Mouse (Mus musculus) testis, postnatal 14 days (tissue): ENCODE data around the gene Hist1h2bf.
"Not testable (repeated sequence)": the region's sequence is repeated elsewhere in the genome, so short reads cannot be mapped to it uniquely, and the experiment has no call there.

ENCODE experiments used
- DNase-seq: peaks from one replicate; pipeline ENCODE4 v3.0.0; 2021; ENCODE audit warnings: low spot score

The Hist1h2bf gene

DNA sequence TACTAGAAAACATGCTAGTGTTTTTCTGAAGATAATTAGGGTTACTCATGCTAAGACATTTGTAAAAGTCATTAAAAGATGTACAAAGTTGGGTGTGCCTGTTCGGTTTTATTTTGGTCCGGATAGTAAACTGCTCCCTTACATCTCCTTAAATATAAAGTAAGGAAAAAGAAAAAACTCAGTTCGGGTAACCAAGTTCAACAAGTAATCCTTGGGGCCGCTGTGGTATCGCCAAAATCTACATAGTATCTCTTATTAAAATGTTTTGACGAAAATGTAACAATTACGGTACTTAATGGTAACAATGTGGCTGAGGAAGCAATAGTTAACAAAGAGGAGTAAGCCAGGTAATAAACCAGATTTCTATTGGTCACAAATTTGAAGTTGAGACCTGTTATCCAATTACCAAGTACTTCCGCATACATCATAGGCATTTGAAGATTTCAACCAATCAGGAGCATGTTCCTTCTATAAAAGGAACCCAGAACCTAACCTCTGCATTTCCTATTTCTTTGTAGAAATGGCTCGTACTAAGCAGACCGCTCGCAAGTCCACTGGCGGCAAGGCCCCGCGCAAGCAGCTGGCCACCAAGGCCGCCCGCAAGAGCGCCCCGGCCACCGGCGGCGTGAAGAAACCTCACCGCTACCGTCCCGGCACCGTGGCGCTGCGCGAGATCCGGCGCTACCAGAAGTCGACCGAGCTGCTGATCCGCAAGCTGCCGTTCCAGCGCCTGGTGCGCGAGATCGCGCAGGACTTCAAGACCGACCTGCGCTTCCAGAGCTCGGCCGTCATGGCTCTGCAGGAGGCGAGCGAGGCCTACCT is 29.8 kb downstream of the Hist1h2bf start, which contains the start of gene Hist1h3f:
TSS of gene Hist1h3f (plus strand) at position 88 of the 822 bp plus-strand sequence.
- peak; percentile 78 for DNase-seq

DNA sequence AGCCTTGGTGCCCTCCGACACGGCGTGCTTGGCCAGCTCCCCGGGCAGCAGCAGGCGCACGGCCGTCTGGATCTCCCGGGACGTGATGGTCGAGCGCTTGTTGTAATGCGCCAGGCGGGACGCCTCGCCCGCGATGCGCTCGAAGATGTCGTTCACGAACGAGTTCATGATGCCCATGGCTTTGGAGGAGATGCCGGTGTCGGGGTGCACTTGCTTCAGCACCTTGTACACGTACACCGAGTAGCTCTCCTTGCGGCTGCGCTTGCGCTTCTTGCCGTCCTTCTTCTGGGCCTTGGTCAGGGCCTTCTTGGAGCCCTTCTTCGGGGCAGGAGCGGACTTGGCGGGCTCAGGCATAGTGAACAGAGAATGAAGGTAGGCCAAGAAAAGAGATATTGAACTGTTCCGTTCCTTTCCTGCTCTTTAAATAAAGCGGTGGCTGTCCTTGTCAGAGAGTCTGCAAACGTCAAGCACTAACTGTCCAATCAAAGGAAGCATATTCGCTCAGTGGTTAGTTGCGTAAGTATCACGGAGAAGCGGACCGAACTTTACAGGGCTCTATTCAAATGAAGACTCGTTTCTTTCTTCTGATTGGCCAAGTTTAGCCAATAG is 30.9 kb downstream of the Hist1h2bf start, which contains the start of gene Hist1h2bh:
TSS of gene Hist1h2bh (minus strand) at position 394 of the 609 bp plus-strand sequence.
- DNase-seq = peak; percentile 58

DNA sequence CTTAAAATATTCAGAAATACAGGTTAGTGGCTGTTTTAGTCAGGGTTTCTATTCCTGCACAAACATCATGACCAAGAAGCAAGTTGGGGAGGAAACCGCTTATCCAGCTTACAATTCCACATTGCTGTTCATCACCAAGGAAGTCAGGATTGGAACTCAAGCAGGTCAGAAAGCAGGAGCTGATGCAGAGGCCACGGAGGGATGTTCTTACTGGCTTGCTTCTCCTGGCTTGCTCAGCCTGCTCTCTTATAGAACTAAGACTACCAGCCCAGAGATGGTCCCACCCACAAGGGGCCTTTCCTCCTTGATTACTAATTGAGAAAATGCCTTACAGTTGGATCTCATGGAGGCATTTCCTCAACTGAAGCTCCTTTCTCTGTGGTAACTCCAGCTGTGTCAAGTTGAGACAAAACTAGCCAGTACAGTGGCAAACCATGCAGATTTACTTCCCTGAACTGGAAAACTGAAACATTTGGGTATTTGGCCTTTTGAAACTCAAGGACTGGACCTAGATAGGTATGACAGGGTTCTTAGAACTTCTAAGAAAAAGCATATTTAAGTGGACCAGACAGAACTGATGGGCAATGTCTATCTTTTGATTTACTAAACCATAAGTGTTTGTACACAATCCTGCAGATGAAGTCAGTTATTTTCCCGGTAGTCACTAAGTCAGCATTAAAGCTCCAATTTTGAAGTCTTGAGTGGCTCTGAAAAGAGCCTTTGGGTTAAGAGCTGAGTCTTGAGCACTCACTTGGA is 31.6 kb downstream of the Hist1h2bf start:
- DNase-seq = not testable (repeated sequence)

DNA sequence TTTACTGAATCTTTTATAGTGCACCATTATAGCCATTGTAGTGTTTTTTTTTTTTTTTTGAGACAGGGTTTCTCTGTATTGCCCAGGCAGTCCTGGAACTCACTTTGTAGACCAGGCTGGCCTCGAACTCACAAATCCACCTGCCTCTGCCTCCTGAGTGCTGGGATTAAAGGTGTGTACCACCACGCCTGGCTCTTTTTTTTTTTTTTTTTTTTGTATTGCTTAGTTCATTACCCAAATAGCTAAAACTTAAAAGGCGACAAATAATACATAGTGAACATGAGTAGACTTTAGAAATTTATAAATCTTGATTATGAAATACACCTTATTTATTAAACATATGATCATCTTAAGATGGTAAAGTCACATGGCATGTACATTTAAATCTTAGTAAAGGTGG is 32.5 kb downstream of the Hist1h2bf start:
- DNase-seq = no peak

DNA sequence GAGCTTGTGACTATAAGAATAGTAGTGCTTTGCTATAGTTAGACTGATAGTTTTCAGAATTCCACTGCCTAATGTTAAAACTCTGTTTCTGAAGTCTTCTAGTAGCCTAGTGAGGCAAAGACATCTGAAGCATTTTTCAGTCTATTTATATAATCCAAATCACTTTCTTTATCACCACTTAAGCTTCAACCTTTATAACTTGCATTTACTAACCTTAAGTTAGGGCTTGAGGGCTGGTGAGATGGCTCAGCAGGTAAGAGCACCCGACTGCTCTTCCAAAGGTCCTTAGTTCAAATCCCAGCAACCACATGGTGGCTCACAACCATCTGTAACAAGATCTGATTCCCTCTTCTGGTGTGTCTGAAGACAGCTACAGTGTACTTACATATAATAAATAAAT is 34.2 kb downstream of the Hist1h2bf start:
- not testable (repeated sequence) for DNase-seq

DNA sequence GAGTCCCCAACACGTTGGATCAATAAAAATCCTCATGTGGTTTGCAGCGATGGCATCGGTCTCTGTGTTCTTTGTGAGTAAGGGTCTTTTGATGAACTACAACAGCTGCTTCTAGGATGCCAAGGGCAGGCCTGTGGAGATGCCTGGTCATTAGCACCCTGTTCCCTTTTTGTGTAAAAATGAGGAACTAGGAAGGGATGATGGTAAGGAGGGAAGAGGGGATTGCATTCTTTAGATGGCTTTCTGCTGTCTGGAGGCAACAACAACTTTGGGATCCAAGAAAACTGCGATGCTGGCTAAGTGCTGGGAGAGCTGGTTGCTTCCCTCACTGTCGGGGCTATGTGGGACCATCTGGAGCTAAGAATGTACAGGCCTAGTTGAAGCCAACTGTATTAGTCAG is 35.7 kb downstream of the Hist1h2bf start:
- no peak for DNase-seq

DNA sequence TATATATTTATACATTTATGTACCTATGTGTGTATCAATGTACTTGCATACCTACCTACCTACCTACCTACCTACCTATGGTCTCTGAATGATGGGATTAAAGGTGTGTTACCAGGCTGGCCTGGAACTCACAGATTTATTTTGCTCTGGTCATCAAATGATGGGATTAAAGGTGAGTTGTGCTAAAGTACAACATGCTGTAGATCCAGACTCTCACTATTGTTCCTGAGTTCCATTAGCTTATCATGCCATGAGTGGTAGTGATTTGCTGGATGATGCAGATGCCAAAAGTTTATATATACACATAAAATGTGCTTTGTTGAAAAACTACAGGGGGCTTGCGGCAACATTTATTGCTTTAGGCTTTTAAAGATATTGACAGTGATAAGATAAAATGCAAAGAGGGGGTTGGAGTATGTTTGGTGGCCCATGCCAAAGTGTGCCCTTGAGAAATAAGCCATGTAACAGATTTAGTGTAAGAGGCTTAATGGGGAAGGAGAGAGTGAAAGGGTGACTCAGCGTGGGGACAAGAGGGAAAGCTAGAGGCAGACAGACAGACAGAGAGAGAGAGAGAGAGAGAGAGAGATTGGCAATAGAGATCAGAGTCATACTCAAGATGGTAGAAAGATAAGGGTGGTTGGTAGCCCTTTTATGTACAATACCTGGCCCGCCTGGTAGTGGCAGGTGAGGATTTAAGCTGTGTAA is 36.8 kb downstream of the Hist1h2bf start:
- DNase-seq = no peak

DNA sequence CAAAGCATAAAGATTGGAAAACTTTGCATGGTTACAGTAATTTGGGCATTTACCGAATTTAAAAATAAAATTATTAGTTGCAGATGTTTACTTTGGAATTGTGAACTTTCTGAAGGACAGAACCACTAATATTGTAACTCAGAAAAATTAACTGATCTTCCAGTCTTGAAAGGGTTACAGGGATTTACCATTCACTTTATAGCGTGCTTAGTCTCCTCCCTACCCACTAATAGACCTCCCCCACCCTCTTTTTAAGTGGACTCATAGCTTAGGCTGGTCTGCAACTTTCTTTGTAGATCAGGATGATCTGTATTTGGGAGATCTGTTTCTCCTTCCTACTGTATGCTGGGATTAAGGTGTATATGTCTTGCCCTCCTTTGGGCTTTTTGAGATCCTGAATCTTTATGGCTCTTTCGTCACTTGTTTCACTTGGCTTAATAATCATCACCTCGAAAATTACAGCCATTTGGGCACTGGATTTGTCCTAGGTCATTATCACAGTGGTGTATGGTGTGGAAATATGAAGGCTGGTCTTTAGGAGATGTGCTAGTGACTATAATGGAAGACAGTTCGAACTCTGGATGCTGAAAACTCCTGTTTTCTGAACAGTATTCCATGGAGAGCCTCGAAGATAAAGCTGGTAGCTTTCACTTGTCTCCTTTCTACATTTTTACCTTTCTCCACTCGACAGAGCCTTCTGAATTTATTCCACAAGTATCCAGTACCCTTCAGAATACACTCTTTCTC is 37.7 kb downstream of the Hist1h2bf start:
- DNase-seq = no peak

DNA sequence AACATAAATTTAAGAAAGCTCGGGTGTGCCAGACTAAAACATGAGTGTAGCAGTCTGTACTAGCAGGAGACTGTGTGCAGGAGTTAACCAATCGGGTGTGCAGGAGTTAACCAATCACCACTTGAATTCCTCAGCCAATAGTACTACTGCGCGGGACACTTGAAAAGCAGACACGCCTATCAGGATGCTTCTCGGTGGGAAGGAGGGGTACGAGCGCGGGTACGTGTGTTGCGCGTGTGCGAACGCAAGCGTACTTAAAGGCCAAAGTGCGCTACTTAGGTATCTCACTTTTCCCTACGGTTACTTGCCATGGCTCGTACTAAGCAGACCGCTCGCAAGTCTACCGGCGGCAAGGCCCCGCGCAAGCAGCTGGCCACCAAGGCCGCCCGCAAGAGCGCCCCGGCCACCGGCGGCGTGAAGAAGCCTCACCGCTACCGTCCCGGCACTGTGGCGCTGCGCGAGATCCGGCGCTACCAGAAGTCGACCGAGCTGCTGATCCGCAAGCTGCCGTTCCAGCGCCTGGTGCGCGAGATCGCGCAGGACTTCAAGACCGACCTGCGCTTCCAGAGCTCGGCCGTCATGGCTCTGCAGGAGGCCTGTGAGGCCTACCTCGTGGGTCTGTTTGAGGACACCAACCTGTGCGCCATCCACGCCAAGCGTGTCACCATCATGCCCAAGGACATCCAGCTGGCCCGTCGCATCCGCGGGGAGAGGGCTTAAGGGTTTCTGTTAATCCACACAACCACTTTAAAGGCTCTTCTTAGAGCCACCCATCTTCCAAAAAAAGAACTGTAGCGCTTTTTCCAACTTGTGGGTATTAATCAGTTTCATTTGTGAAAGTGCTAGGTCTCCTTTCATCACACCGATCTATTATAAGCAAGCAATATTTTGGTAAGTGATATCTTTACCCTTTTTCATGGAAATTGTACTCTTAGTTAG is 38.6 kb downstream of the Hist1h2bf start, which contains the start of gene Hist1h3g:
TSS of gene Hist1h3g (plus strand) at position 286 of the 939 bp plus-strand sequence.
- DNase-seq = peak; percentile 90

DNA sequence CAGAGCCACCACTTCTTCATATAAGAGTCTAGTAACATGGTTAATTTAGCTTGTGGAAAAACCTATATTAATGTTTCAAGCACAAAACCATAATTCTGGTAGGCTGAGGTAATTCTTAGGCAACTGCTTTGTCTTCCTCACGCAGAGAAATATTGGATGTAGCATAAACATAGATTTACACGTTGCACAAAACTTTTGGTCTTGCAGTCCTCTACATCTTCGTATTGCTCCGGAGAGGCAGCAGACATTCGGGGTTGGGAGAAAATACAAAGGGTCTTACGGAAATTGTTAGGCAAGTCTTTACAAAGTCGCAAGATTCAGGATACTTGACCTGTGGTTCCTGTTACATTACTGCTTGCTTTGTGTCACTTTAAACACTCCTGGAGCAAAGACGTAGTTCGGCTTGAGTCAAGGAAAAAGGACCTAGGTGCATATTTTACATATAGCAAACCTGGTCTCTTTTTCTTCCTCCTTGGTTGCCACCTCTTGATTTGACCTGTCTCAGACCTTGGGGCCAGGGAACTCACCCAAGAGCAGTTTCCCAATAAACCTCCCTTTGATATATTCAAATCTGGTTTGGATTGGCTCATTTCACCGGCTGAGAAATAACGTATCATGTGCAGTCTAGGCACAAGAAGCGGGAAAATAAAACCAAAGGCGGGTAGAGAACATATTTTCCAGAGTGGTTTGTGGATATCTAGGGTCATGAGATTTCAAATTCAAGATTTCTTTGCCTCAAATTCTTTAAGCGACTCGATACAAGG is 39.4 kb downstream of the Hist1h2bf start:
- DNase-seq = no peak

DNA sequence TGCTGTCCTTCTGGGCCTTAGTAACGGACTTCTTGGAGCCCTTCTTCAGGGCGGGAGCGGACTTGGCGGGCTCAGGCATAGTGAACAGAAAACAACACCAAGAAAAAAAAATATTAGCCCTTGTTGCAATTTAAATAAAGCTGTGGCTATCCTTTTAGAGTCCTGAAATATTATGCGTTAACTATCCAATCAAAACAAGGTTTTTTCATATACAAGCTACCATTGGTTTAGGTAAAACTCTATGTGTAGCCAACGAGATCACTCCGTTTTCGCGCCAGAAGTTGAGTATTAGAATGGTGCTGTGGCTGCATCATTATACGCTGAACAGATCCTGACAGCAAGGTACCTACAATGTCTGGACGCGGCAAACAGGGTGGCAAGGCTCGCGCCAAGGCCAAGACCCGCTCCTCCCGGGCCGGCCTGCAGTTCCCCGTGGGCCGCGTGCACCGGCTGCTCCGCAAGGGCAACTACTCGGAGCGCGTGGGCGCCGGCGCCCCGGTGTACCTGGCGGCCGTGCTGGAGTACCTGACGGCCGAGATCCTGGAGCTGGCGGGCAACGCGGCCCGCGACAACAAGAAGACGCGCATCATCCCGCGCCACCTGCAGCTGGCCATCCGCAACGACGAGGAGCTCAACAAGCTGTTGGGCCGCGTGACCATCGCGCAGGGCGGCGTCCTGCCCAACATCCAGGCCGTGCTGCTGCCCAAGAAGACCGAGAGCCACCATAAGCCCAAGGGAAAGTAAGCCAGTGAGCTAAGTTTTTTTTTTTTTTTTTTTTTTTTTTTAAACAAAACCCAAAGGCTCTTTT is 40.2 kb downstream of the Hist1h2bf start, which contains the start of gene Hist1h2af:
TSS of gene Hist1h2af (plus strand) at position 347 of the 808 bp plus-strand sequence.
- DNase-seq = peak; percentile 75

DNA sequence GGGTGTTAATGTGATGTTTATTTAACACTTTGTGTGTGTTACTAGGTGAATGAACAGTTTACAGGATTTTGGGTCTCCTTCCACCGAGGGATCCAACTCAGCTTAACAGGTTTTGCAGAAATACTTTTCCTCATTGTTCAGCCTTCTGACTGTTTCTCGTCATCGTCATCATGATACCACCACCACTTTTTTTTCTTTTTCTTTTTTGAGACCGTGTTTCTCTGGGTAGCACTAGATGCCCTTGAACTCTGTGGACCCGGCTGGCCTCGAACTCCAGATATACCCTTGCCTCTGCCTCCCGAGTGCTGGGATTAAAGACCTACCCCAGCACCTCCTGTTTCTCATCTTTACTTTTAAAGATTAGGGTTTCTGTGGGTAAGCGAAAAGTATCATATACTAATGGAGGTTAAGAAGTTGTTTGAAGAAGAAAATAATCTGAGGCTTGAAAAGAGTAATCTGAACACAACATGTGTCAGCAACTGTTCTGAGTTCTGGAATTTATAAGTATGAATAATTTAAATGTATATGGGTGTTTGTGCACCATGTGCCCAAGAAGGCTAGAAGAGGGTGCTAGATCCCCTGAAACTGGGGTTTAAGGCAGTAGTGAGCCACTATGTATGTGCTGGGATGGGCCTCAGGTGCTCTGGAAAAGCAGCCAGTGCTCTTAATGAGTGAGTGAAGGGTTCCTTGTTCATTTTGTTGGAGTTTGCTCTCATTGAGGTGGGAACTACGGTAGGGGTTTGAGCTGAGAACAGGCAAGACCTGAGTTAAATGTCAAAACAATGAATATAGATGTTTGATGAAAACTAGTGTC is 41.5 kb downstream of the Hist1h2bf start:
- DNase-seq = no peak

DNA sequence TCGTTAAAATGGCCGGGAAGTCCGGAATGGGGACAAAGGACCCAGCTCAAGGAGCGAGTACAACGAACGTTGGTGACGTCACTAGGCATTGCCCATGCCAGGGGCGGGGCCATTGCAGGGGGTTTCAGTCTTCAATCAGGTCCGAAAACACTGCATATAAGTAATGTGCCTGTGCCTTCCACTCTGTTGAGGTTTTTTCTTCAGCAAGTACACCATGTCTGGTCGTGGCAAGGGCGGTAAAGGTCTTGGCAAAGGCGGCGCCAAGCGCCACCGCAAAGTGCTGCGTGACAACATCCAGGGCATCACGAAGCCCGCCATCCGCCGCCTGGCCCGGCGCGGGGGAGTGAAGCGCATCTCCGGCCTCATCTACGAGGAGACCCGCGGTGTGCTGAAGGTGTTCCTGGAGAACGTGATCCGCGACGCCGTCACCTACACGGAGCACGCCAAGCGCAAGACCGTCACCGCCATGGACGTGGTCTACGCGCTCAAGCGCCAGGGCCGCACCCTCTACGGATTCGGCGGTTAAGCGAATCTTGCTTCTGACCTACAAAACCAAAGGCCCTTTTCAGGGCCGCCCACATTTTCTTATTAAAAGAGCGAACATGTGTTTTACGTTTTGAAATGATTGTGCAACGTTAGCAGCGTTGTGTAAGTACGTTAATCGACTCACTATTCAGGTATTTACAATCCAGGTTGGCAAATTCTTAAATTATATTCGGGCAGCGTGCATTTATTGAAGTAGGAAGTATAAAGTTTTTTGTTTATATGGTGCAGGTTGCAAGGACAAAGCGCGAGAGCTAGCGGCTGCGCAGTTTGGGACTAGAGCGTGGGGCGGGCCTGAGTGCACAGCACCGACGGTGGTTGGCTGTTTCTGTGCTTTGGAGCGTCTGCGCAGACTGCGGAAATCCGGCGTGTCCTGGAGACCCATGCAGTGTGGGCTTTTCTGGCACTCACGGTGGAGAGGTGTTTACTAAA is 42.8 kb downstream of the Hist1h2bf start, which contains the start of gene Hist1h4h:
TSS of gene Hist1h4h (plus strand) at position 150 of the 975 bp plus-strand sequence.
- peak; percentile 99 for DNase-seq

DNA sequence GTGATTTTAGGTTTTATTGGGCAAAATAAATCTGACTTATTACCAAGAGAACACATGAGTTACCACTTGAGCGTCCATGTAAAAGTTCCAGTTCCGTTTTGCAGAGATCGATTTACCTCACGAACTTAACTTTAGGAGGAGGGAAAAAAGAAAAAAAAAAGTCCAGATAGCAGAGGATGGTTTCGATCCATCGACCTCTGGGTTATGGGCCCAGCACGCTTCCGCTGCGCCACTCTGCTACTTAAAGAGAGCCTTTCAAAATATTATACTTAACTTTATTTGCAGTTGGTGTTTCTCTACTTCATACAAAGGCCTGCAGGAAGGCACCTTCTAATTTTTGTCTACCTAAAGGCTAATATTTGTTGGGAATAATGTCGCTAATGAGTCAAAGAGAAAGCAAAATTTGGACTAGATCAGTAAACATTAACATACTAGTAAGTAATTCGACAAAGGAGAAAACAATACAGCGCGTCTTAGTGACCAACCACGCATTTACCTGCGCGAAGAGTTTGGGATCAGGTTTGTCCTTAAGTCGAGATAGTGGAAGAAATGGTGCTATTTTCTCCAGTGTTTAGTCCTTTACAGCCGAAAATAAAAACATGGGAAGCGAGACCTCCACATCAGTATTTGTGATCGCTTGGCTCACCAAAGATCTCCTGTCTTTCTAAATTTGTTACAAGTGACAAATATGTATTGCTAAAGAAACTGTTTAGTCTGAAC is 43.7 kb downstream of the Hist1h2bf start:
- DNase-seq = peak; percentile 56

DNA sequence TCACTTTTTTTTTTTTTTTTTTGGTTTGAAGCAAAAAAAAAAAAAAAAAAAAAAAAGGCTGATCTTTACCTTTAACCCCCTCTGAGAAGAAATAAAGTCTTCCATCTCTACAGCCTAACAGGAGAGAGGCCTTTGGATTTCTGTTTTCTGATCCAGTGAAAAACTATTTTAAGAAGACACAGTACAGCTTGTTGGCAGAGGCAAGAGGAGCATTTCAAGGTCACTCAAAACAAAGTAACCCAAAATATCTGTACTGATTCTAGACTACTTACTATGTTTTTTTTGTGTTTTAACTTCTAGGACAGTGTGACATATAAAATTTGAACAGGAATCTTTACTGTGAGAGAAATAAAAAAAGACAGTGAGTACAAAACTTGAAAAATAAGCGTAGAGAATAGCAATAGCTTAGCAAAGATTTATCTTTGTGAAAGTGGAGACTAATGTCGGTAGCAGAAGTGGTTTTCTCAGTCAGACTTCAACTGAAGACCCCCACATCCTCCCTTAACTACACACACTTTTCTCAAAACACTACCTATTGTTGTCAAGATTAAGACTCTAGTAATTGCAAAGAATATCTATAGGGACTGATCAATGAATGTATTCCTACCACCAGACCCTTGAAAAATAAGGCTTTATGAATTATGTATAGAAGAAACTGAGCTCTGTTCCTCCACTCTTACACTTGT is 44.4 kb downstream of the Hist1h2bf start:
- DNase-seq = no peak
